Mouse (Mus musculus): ENCODE measurements around the gene Clcnkb.

The Clcnkb gene

GRCm38 (mm10) chr4:141360846-141361245, 55.0 kb downstream of the Clcnkb start:
- in situ Hi-C loops (cut with MboI) = loop anchor here (10.0 kb wide), 1 partner anchor 86 kb away; no protein-coding TSS in a partner anchor

- in situ Hi-C loops (cut with MboI) = no loop called here
These were observed 56.6 kb downstream of the Clcnkb start for GRCm38 (mm10) chr4:141359222-141359621.

- in situ Hi-C loops (cut with MboI) = no loop called here
These were observed 58.0 kb downstream of the Clcnkb start for GRCm38 (mm10) chr4:141357811-141358210.

Data from mature B cell (primary cell).